Mouse (Mus musculus): ENCODE results near the gene Ace.

GRCm38 (mm10) chr11:105936974-105937373 lies 30.8 kb upstream of the Ace start:
- TF ChIP-seq CTCF (IDR thresholded peaks at IDR 0.05; ENCODE audit: low read depth, low read length) (no peak), POLR2A (IDR thresholded peaks at IDR 0.05; ENCODE audit: borderline replicate concordance, low read depth, low read length) (no peak)

Data from bone marrow macrophage, adult 2 months (primary cell).